22 mouse cellular contexts compared by ENCODE assay signal in genomic region chr13:29203426-29203825, GRCm38 (mm10).
A peak's percentile ranks its signal among the peaks of the same experiment; 100 is the strongest.
DNase-seq lines count a peak whose midpoint lies in the region; ATAC-seq and TF ChIP-seq lines count a peak whose summit lies in the region.
"Had no signal": no experiment of that assay in that cellular context is flagged by ENCODE, and none has a peak within 500 bp of the region (broad histone marks: within the 10 kb centered on the region; RNA-seq: fewer than 3 reads in every experiment).

No protein-coding gene starts in this region.

- WGBS in heart, embryonic 13.5 days = 73% methylated on average over 5 of the region's 5 CpGs
- WGBS in heart, postnatal 0 days = 76% methylated on average over 5 of the region's 5 CpGs
- 83% methylated on average over 5 of the region's 5 CpGs for WGBS in heart, embryonic 11.5 days (ENCODE audit: insufficient replicate concordance)

- no peak for ATAC-seq in heart, embryonic 13.5 days (ENCODE audit: extremely low read depth, insufficient number of reproducible peaks, low FRiP score, low TSS enrichment)
- ATAC-seq in heart, postnatal 0 days (ENCODE audit: insufficient read depth, low read depth) = no peak
- no peak for ATAC-seq in heart, embryonic 11.5 days (replicated peaks; ENCODE audit: insufficient number of reproducible peaks, low FRiP score, low TSS enrichment)
- ATAC-seq: forebrain, embryonic 14.5 days; intestine, postnatal 0 days had no signal

- TF ChIP-seq CTCF in heart, postnatal 0 days (IDR thresholded peaks at IDR 0.05; ENCODE audit: low read depth) = no peak

- H3K4me2 ChIP-seq in heart, embryonic 13.5 days = no peak overlapping the region
- no peak overlapping the region for H3K4me2 ChIP-seq in heart, postnatal 0 days (ENCODE audit: low read depth, low read length)
- H3K4me2 ChIP-seq in heart, embryonic 11.5 days = no peak overlapping the region
- H3K4me2 ChIP-seq: heart, embryonic 12.5 days; hindbrain, embryonic 12.5 days; hindbrain, embryonic 15.5 days had no signal

- intact Hi-C loops in heart, postnatal 10 days (cut with DNase I) = loop anchor here (2.0 to 10.0 kb wide), 4 partner anchors 245 to 786 kb away; no protein-coding TSS in a partner anchor

- no peak for TF ChIP-seq EP300 in heart, postnatal 0 days (IDR thresholded peaks at IDR 0.05; ENCODE audit: low read depth)

- no peaks in the 10 kb centered on the region for H3K9me3 ChIP-seq in heart, embryonic 13.5 days
- H3K9me3 ChIP-seq in heart, postnatal 0 days (replicated peaks; ENCODE audit: control insufficient read depth, low read length) = no peaks in the 10 kb centered on the region
- H3K9me3 ChIP-seq in heart, embryonic 11.5 days (replicated peaks; ENCODE audit: control insufficient read depth, low read length) = no peaks in the 10 kb centered on the region
- H3K9me3 ChIP-seq: G1E; hindbrain, embryonic 15.5 days had no signal

- peak; percentile 88 for DNase-seq in heart, adult 11 months
- DNase-seq in heart, adult 9 months (ENCODE audit: low spot score in 2 of 2) = no peak
- DNase-seq in heart, postnatal 10 days = no peak
- DNase-seq in heart, postnatal 0 days (ENCODE audit: low spot score) = no peak
- DNase-seq: adrenal gland, postnatal 10 days; adrenal gland, postnatal 36 days; B cell, adult 2 months; cerebellum, adult 18-20 months; cerebellum, adult 9-10 months; cerebellum, postnatal 14 days; gastrocnemius, postnatal 25 days had no signal

- no peaks in the 10 kb centered on the region for H3K36me3 ChIP-seq in heart, embryonic 13.5 days
- H3K36me3 ChIP-seq in heart, postnatal 0 days (replicated peaks; ENCODE audit: control insufficient read depth, insufficient read depth, low read length) = no peaks in the 10 kb centered on the region
- no peaks in the 10 kb centered on the region for H3K36me3 ChIP-seq in heart, embryonic 11.5 days (ENCODE audit: control insufficient read depth, insufficient read depth, low read length)
- H3K36me3 ChIP-seq: forebrain, embryonic 10.5 days; G1E; heart, embryonic 12.5 days; hindbrain, embryonic 12.5 days; hindbrain, embryonic 15.5 days had no signal

- H3K4me1 ChIP-seq in heart, embryonic 13.5 days = peaks cover 39% of the 10 kb centered on the region
- H3K4me1 ChIP-seq in heart, postnatal 0 days (ENCODE audit: control insufficient read depth, insufficient read depth) = peaks cover 27% of the 10 kb centered on the region
- H3K4me1 ChIP-seq in heart, embryonic 11.5 days (ENCODE audit: control insufficient read depth, insufficient read depth, low read length) = peaks cover 13% of the 10 kb centered on the region
- H3K4me1 ChIP-seq: hindbrain, embryonic 15.5 days had no signal

- H3K27me3 ChIP-seq in heart, embryonic 13.5 days (replicated peaks) = no peaks in the 10 kb centered on the region
- H3K27me3 ChIP-seq in heart, postnatal 0 days (ENCODE audit: control insufficient read depth, insufficient read depth, low read length) = no peaks in the 10 kb centered on the region
- no peaks in the 10 kb centered on the region for H3K27me3 ChIP-seq in heart, embryonic 11.5 days (ENCODE audit: control insufficient read depth, insufficient read depth, low read length)
- H3K27me3 ChIP-seq: CH12.LX; heart, embryonic 12.5 days; hindbrain, embryonic 12.5 days; hindbrain, embryonic 15.5 days; Patski had no signal

- H3K27ac ChIP-seq in heart, embryonic 13.5 days (replicated peaks) = peak overlapping the region; percentile 84
- H3K27ac ChIP-seq in heart, postnatal 0 days (ENCODE audit: low read depth) = peak overlapping the region; percentile 92
- H3K27ac ChIP-seq in heart, embryonic 11.5 days (ENCODE audit: low read depth, low read length) = no peak overlapping the region
- H3K27ac ChIP-seq: hindbrain, embryonic 12.5 days; hindbrain, embryonic 15.5 days had no signal

- no peak overlapping the region for H3K4me3 ChIP-seq in heart, embryonic 13.5 days
- H3K4me3 ChIP-seq in heart, postnatal 0 days (ENCODE audit: low read depth, low read length) = no peak overlapping the region
- no peak overlapping the region for H3K4me3 ChIP-seq in heart, embryonic 11.5 days (ENCODE audit: low read depth, low read length)
- H3K4me3 ChIP-seq: forebrain, embryonic 10.5 days; heart, embryonic 12.5 days; hindbrain, embryonic 12.5 days; hindbrain, embryonic 15.5 days had no signal

- H3K9ac ChIP-seq in heart, embryonic 13.5 days = no peak overlapping the region
- no peak overlapping the region for H3K9ac ChIP-seq in heart, postnatal 0 days (replicated peaks; ENCODE audit: low read depth, low read length)
- no peak overlapping the region for H3K9ac ChIP-seq in heart, embryonic 11.5 days (ENCODE audit: low read depth, low read length)
- H3K9ac ChIP-seq: heart, embryonic 12.5 days; hindbrain, embryonic 12.5 days; hindbrain, embryonic 15.5 days had no signal
